Mouse (Mus musculus): Measurements from ENCODE around the gene Mrpl16.

Mrpl16 gene

GRCm38 (mm10) chr19:11807251-11807650 is 37.1 kb downstream of the Mrpl16 start:
- no peak for DNase-seq

GRCm38 (mm10) chr19:11807822-11808221 is 37.6 kb downstream of the Mrpl16 start:
- no peak for DNase-seq

- no peak for DNase-seq
Observed at GRCm38 (mm10) chr19:11808452-11808851, 38.3 kb downstream of the Mrpl16 start.

- DNase-seq = no peak
Observed at GRCm38 (mm10) chr19:11810003-11810758, 40.0 kb downstream of the Mrpl16 start.

GRCm38 (mm10) chr19:11810856-11811255 is 40.7 kb downstream of the Mrpl16 start:
- no peak for DNase-seq

- no peak for DNase-seq
Observed at GRCm38 (mm10) chr19:11811688-11812365, 41.6 kb downstream of the Mrpl16 start.

GRCm38 (mm10) chr19:11813136-11813535 is 42.9 kb downstream of the Mrpl16 start:
- DNase-seq = no peak

GRCm38 (mm10) chr19:11813649-11814048 is 43.5 kb downstream of the Mrpl16 start:
- DNase-seq = no peak

- no peak for DNase-seq
Observed at GRCm38 (mm10) chr19:11814742-11815333, 44.6 kb downstream of the Mrpl16 start.

- no peak for DNase-seq
Observed at GRCm38 (mm10) chr19:11816706-11817105, 46.5 kb downstream of the Mrpl16 start.

GRCm38 (mm10) chr19:11817586-11817985 is 47.4 kb downstream of the Mrpl16 start:
- no peak for DNase-seq

- DNase-seq = peak; percentile 40
Observed at GRCm38 (mm10) chr19:11818199-11819142, 48.3 kb downstream of the Mrpl16 start.

- peak; percentile 6 for DNase-seq
Observed at GRCm38 (mm10) chr19:11819143-11819700, 49.0 kb downstream of the Mrpl16 start, which contains the start of gene Stx3. Gene Stx3, minus strand, starts transcription at chr19:11819403.

- DNase-seq = peak; percentile 82
Observed at GRCm38 (mm10) chr19:11819800-11820199, 49.6 kb downstream of the Mrpl16 start.

- no peak for DNase-seq
Observed at GRCm38 (mm10) chr19:11820211-11820610, 50.0 kb downstream of the Mrpl16 start.

- DNase-seq = no peak
Observed at GRCm38 (mm10) chr19:11823346-11824065, 53.3 kb downstream of the Mrpl16 start.
